Mouse (Mus musculus) embryonic facial prominence, embryonic 13.5 days (tissue): ENCODE results near the gene Chchd2. TPM values are rescaled to one million over a fixed set of nuclear protein-coding genes. Genes with fewer than 3 reads are reported as not detected.

Experiments
- ATAC-seq: fragments of 200-750 bp; cut with Nextera tagmentation; 2 replicates; pipeline ENCODE4 v1.8.0; 2017; ENCODE audit warnings: low read depth; ENCODE audit not compliant: insufficient number of reproducible peaks, insufficient read depth, low FRiP score, low TSS enrichment
- H3K27ac ChIP-seq: fragments of 300-500 bp; sonication (generic); 2 replicates; pipeline ENCODE4 v1.5.1; 2015; ENCODE audit warnings: moderate library complexity, mild to moderate bottlenecking, inconsistent platforms
- H3K27me3 ChIP-seq: fragments of 300-500 bp; sonication (generic); 2 replicates; pipeline ENCODE4 v1.6.1; 2015; ENCODE audit warnings: mild to moderate bottlenecking, inconsistent platforms
- H3K36me3 ChIP-seq: fragments of 300-500 bp; sonication (generic); 2 replicates; pipeline ENCODE4 v1.6.1; 2015; ENCODE audit warnings: mild to moderate bottlenecking, inconsistent platforms
- H3K4me1 ChIP-seq: fragments of 300-500 bp; sonication (generic); 2 replicates; pipeline ENCODE4 v1.6.1; 2015; ENCODE audit warnings: inconsistent platforms
- H3K4me2 ChIP-seq: fragments of 300-500 bp; sonication (generic); 2 replicates; pipeline ENCODE4 v1.6.1; 2015; ENCODE audit warnings: moderate library complexity, mild to moderate bottlenecking, inconsistent platforms
- H3K4me3 ChIP-seq: fragments of 300-500 bp; sonication (generic); 2 replicates; pipeline ENCODE4 v1.5.1; 2015; ENCODE audit warnings: mild to moderate bottlenecking, inconsistent platforms
- H3K9ac ChIP-seq: fragments of 300-500 bp; sonication (generic); 2 replicates; pipeline ENCODE4 v1.6.1; 2015; ENCODE audit warnings: mild to moderate bottlenecking, inconsistent platforms
- H3K9me3 ChIP-seq: fragments of 300-500 bp; sonication (generic); 2 replicates; pipeline ENCODE4 v1.6.1; 2016; ENCODE audit warnings: inconsistent platforms
- WGBS: fragments of 180-500 bp; shearing (Covaris S2); methylation state at CpG from one replicate; pipeline ENCODE4 v1.1.7; 2015; ENCODE audit warnings: mixed read lengths; 5-methylcytosine and 5-hydroxymethylcytosine counted together
- polyA plus RNA-seq: library from polyadenylated mRNA; unstranded; fragments of >200 nt; fragmentation: Nextera tagmentation; extraction: Ambion mirVana; gene quantifications from 2 replicates; pipeline ENCODE4 v1.2.1, GENCODE M21; 2015

Chchd2 gene
- polyA plus RNA-seq, 1 experiment from 2014 or later, result 951 TPM

DNA sequence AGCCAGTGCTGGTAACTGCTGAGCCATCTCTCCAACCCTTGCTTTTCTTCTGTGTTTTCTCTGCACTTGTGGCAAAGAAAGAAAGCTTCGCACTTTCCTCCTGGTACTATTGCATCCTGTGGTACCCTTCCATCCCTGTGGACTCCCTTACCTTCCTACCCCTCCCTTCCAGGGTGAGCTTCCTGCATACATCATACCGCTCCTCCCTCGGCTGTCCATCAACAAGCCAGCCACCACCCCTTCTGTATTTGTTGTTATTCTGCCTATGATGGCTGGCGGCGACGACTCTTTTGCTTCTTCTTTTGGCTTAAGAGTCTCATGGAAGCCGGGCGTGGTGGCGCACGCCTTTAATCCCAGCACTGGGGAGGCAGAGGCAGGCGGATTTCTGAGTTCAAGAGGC, 12.2 kb downstream of the Chchd2 start:
- WGBS, result 76% methylated on average over 11 of the region's 11 CpGs
- Histone ChIP-seq H3K9me3 (no peaks in the 10 kb centered on the region), H3K9ac (no peak overlapping the region), H3K27ac (no peak overlapping the region), H3K4me3 (no peak overlapping the region), H3K27me3 (no peaks in the 10 kb centered on the region), H3K4me2 (no peak overlapping the region), H3K4me1 (no peaks in the 10 kb centered on the region), H3K36me3 (peaks cover 3% of the 10 kb centered on the region; the same call in 1 of the 2 replicates)
- no peak for ATAC-seq

GRCm38 (mm10) chr5:129873942-129874341, 13.3 kb downstream of the Chchd2 start:
- Histone ChIP-seq H3K4me2 (no peak overlapping the region), H3K9ac (no peak overlapping the region), H3K27me3 (no peaks in the 10 kb centered on the region), H3K27ac (no peak overlapping the region), H3K36me3 (no peaks in the 10 kb centered on the region), H3K4me3 (no peak overlapping the region), H3K9me3 (no peaks in the 10 kb centered on the region), H3K4me1 (no peaks in the 10 kb centered on the region)
- WGBS, result 80% methylated on average over 12 of the region's 12 CpGs
- ATAC-seq, result no peak

DNA sequence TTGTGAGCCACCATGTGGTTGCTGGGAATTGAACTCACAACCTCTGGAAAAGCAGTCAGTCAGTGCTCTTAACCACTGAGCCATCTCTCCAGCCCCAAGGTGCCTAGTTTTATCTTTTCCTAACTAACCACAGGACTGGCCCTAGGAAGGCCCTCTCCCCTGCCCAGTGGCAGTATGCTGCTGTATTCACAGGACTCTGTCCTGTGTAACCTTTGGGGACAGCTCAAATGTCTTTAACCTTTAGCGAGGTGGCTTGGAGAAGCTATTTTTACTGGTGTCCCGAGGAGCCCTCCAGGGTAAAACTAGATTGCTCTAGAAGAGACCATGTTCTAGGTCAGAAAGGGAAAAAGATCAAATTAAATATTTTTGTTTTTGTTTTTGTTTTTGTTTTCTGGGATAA, 16.0 kb downstream of the Chchd2 start:
- WGBS, result 68% methylated on average over 2 of the region's 2 CpGs
- H3K36me3 ChIP-seq, result no peaks in the 10 kb centered on the region

DNA sequence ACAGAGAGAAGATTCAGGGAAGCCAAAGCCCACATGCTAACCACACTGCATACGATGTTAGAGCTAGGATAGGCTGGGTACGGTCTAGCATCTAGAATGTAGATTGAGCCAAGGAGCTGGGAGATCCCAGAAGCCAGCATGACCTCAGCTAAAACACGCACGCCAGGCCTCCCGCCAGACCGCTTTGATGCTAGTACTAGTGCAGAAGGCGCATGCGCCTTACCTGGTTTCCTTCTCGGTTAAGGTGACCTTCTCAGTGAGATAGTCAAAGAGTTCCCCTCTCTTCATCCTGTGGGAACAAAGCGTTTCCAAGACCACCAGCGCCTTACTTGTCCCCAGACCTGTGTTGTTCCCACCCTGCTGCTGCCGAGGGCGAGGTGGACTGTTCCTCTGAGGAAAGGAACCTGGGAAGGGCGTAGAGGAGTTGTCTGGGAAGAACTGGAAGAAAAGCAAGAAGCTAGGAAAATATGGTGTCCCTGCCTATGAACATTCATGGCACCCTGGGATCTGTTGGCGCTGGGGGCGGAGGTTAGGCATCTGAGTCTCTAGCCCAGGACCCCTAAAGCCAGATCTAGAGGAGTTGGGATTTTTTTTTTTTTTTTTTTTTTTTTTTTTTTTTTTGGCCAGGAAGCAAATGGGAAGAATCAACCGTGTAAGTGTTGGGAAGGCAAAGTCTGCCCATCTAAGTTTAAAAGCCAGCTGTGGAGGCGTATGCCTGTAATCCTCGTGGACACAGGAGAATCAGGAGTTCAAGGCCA, 17.9 kb downstream of the Chchd2 start:
- Histone ChIP-seq H3K9ac (no peak overlapping the region), H3K4me1 (peaks cover 2% of the 10 kb centered on the region), H3K9me3 (no peaks in the 10 kb centered on the region), H3K27ac (no peak overlapping the region), H3K4me3 (no peak overlapping the region), H3K4me2 (no peak overlapping the region), H3K36me3 (no peaks in the 10 kb centered on the region), H3K27me3 (no peaks in the 10 kb centered on the region)
- ATAC-seq, result no peak
- 89% methylated on average over 19 of the region's 19 CpGs for WGBS

More for the DNA sequence above, 16.0 kb downstream of the Chchd2 start:
- Histone ChIP-seq H3K9me3 (no peaks in the 10 kb centered on the region), H3K9ac (no peak overlapping the region), H3K27ac (no peak overlapping the region), H3K4me3 (no peak overlapping the region), H3K4me1 (no peaks in the 10 kb centered on the region), H3K4me2 (no peak overlapping the region), H3K27me3 (no peaks in the 10 kb centered on the region)
- ATAC-seq, result no peak

- Histone ChIP-seq H3K36me3 (peaks cover 22% of the 10 kb centered on the region), H3K4me2 (no peak overlapping the region), H3K4me1 (peaks cover 6% of the 10 kb centered on the region), H3K9me3 (no peaks in the 10 kb centered on the region), H3K27ac (no peak overlapping the region), H3K9ac (no peak overlapping the region), H3K4me3 (no peak overlapping the region), H3K27me3 (no peaks in the 10 kb centered on the region)
- ATAC-seq, result no peak
- 85% methylated on average over 12 of the region's 12 CpGs for WGBS
These were observed 21.4 kb downstream of the Chchd2 start for GRCm38 (mm10) chr5:129865841-129866240.

- Histone ChIP-seq H3K4me2 (peak overlapping the region; percentile 40; the same call in 1 of the 2 replicates), H3K27ac (no peak overlapping the region), H3K9ac (0 out of 2 replicates have a peak overlapping the region, but pooled peaks have one; percentile 46), H3K4me1 (peaks cover 6% of the 10 kb centered on the region), H3K9me3 (no peaks in the 10 kb centered on the region), H3K4me3 (no peak overlapping the region), H3K36me3 (peaks cover 36% of the 10 kb centered on the region), H3K27me3 (no peaks in the 10 kb centered on the region)
- ATAC-seq, result no peak
- WGBS, result 11% methylated on average over 18 of the region's 18 CpGs
These were observed 22.8 kb downstream of the Chchd2 start for GRCm38 (mm10) chr5:129864467-129864866.

- peaks cover 6% of the 10 kb centered on the region for H3K4me1 ChIP-seq
- no peak overlapping the region for H3K4me2 ChIP-seq
- no peak for ATAC-seq
- H3K9me3 ChIP-seq, result no peaks in the 10 kb centered on the region
- peaks cover 53% of the 10 kb centered on the region for H3K36me3 ChIP-seq
- H3K9ac ChIP-seq, result no peak overlapping the region
- H3K27ac ChIP-seq, result no peak overlapping the region
- no peaks in the 10 kb centered on the region for H3K27me3 ChIP-seq
- H3K4me3 ChIP-seq, result no peak overlapping the region
- 98% methylated on average over 6 of the region's 6 CpGs for WGBS
These were observed 24.9 kb downstream of the Chchd2 start for GRCm38 (mm10) chr5:129862325-129862724.

- WGBS, result 87% methylated on average over 5 of the region's 5 CpGs
- Histone ChIP-seq H3K36me3 (peaks cover 83% of the 10 kb centered on the region), H3K4me1 (no peaks in the 10 kb centered on the region), H3K27me3 (no peaks in the 10 kb centered on the region), H3K9me3 (no peaks in the 10 kb centered on the region), H3K4me2 (no peak overlapping the region), H3K9ac (no peak overlapping the region), H3K4me3 (no peak overlapping the region), H3K27ac (no peak overlapping the region)
- no peak for ATAC-seq
These were observed 30.9 kb downstream of the Chchd2 start for GRCm38 (mm10) chr5:129856414-129856813.

DNA sequence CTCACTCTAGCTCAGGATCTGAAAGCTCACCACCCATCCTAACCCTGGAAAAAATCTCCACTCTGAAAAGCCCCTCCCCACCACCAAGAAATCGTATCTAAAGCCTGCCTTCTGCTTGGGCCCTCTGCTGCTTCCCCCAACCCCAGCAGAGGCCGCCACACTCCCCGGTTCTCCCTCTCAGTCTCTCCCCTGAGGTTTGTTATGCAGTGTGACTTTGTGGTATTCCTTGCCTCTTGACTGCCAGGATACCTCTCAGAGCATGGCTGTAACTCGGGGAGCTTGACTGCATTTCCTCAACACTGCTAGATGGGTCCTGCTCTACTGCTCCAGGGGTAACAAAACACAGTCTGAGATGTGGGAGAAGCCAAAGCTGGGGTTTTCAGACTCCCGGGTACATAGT, 32.1 kb downstream of the Chchd2 start:
- Histone ChIP-seq H3K27ac (no peak overlapping the region), H3K9me3 (no peaks in the 10 kb centered on the region), H3K4me2 (no peak overlapping the region), H3K9ac (no peak overlapping the region), H3K36me3 (peaks cover 76% of the 10 kb centered on the region), H3K4me3 (no peak overlapping the region), H3K4me1 (no peaks in the 10 kb centered on the region), H3K27me3 (no peaks in the 10 kb centered on the region)
- 33% methylated on average over 5 of the region's 5 CpGs for WGBS
- ATAC-seq, result no peak

GRCm38 (mm10) chr5:129847558-129847820, 39.8 kb downstream of the Chchd2 start:
- peak overlapping the region; percentile 83 for H3K9ac ChIP-seq
- H3K4me2 ChIP-seq, result peak overlapping the region; percentile 68
- H3K36me3 ChIP-seq, result peaks cover 46% of the 10 kb centered on the region
- H3K4me3 ChIP-seq, result peak overlapping the region; percentile 79
- 62% methylated on average over 8 of the region's 8 CpGs for WGBS
- no peaks in the 10 kb centered on the region for H3K9me3 ChIP-seq
- ATAC-seq, result no peak
- H3K27me3 ChIP-seq, result no peaks in the 10 kb centered on the region
- peaks cover 10% of the 10 kb centered on the region for H3K4me1 ChIP-seq
- H3K27ac ChIP-seq, result no peak overlapping the region

GRCm38 (mm10) chr5:129846752-129847557, 40.3 kb downstream of the Chchd2 start, which contains the start of gene Sumf2:
Sumf2 (plus strand) TSS chr5:129846986.
- Histone ChIP-seq H3K27me3 (no peaks in the 10 kb centered on the region), H3K9me3 (no peaks in the 10 kb centered on the region), H3K36me3 (peaks cover 46% of the 10 kb centered on the region), H3K4me3 (peak within 1 kb of the TSS; percentile 79), H3K27ac (peak within 1 kb of the TSS; percentile 48; the same call in 1 of the 2 replicates), H3K4me2 (peak within 1 kb of the TSS; percentile 68), H3K9ac (peak within 1 kb of the TSS; percentile 83), H3K4me1 (peaks cover 10% of the 10 kb centered on the region)
- peak; percentile 97 for ATAC-seq
- 11% methylated on average over 22 of the region's 22 CpGs for WGBS

DNA sequence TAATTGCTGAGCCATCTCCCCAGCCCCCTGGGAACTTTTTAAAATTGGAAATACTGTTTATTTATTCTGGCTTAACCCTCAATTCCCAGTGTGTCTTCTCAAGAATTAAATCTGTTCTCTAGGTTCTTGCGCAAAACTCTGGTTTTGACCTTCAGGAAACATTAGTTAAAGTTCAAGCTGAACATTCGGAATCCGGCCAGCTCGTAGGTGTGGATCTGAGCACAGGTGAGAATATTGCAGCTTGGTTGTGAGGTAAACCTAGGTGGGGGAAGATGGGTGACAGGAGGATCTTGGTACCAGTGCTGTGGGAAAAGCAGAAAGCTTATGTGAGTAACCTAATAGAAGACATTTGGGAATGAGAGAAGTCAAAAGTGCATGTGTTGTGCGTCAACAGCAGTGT, 42.4 kb downstream of the Chchd2 start:
- Histone ChIP-seq H3K9me3 (no peaks in the 10 kb centered on the region), H3K9ac (no peak overlapping the region), H3K27ac (no peak overlapping the region), H3K4me2 (no peak overlapping the region), H3K4me3 (no peak overlapping the region), H3K27me3 (no peaks in the 10 kb centered on the region), H3K36me3 (peaks cover 35% of the 10 kb centered on the region), H3K4me1 (peaks cover 10% of the 10 kb centered on the region)
- 93% methylated on average over 5 of the region's 5 CpGs for WGBS
- no peak for ATAC-seq
